Mouse (Mus musculus) pancreas, adult 10 weeks (tissue): ENCODE measurements around the gene Sesn2. TPM values are rescaled to one million over a fixed set of nuclear protein-coding genes. Genes with fewer than 3 reads are reported as not detected.

Experiments
- polyA plus RNA-seq: library from polyadenylated mRNA; stranded (reverse); fragments of 350-450 nt; fragmentation: Illumina TruSeq; extraction: RNeasy Lipid Tissue Mini Kit (QIAGEN cat#74804); gene quantifications from one replicate; pipeline ENCODE4 v1.2.3, GENCODE M21; 2015; ENCODE audit warnings: low read depth, low replicate concordance; ENCODE audit not compliant: insufficient read depth

Sesn2 gene
- 2.7 TPM for polyA plus RNA-seq

GRCm38 (mm10) chr4:132510352-132510798 lies at the start of gene Sesn2:
Gene Sesn2, minus strand, starts transcription at chr4:132510501.

GRCm38 (mm10) chr4:132535406-132536121 lies 25.3 kb upstream of the Sesn2 start, which contains the start of gene Dnajc8:
Gene Dnajc8, plus strand, starts transcription at chr4:132535550.

GRCm38 (mm10) chr4:132532981-132533916 lies 22.9 kb upstream of the Sesn2 start, which contains the start of gene Atpif1:
Gene Atpif1, minus strand, starts transcription at chr4:132533659.

GRCm38 (mm10) chr4:132463430-132464254 lies 46.7 kb downstream of the Sesn2 start, which contains the start of gene Med18:
Gene Med18, minus strand, starts transcription at chr4:132463921.

Other genes starting within 250 kb of the Sesn2 start
- gene Gmeb1, start 248.9 kb downstream of the Sesn2 start, polyA plus RNA-seq = 1.8 TPM
- gene Taf12, start 236.1 kb downstream of the Sesn2 start, polyA plus RNA-seq = 6.4 TPM
- not detected for gene Rab42, start 207.1 kb downstream of the Sesn2 start, polyA plus RNA-seq
- 18.5 TPM for gene Trnau1ap, start 181.0 kb downstream of the Sesn2 start, polyA plus RNA-seq
- gene Rcc1, start 156.9 kb downstream of the Sesn2 start, polyA plus RNA-seq = 2.1 TPM
- gene Phactr4, start 88.0 kb downstream of the Sesn2 start, polyA plus RNA-seq = 4.2 TPM
- gene Med18, start 46.6 kb downstream of the Sesn2 start, polyA plus RNA-seq = 0.83 TPM
- 63.2 TPM for gene Atpif1, start 23.2 kb upstream of the Sesn2 start, polyA plus RNA-seq
- 25.6 TPM for gene Dnajc8, start 25.0 kb upstream of the Sesn2 start, polyA plus RNA-seq
- gene Ptafr, start 53.6 kb upstream of the Sesn2 start, polyA plus RNA-seq = 1.2 TPM
- gene Eya3, start 128.5 kb upstream of the Sesn2 start, polyA plus RNA-seq = 5.5 TPM
- gene Xkr8, start 222.0 kb upstream of the Sesn2 start, polyA plus RNA-seq = 0.42 TPM
- 1.2 TPM for gene Smpdl3b, start 246.8 kb upstream of the Sesn2 start, polyA plus RNA-seq